Mouse (Mus musculus): ENCODE data around the gene Zfp972.
"Not testable (repeated sequence)": the region's sequence is repeated elsewhere in the genome, so short reads cannot be mapped to it uniquely, and the experiment has no call there.

The Zfp972 gene

GRCm38 (mm10) chr2:177925563-177926103 is at the start of gene Zfp972:
Gene Zfp972 (minus strand): TSS chr2:177925613.
- DNase-seq (ENCODE audit: low read depth, low spot score), result peak; percentile 2

DNA sequence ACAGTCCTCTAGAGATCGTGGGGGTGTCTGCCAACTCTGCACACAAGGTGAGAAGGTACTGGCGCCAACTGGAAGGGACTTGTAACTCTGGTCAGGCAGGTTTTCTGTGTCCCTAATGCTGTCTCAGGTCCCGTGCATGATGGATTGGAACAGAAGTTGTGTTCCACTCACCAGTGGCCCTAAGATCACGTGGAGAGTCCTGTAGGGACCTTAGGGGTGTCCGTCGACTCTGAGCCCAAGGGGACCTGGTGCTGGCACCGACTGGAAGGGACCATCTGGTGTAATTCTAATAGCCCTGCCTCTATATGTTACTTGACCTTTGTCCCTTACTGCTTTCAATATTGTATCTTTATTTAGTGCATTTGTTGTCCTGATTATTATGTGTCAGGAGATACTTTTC is 49.4 kb upstream of the Zfp972 start:
- DNase-seq (ENCODE audit: low read depth, low spot score), result not testable (repeated sequence)

GRCm38 (mm10) chr2:177957145-177957544 is 31.7 kb upstream of the Zfp972 start, which contains the start of gene Gm14326:
Gene Gm14326 (minus strand): TSS chr2:177957297.
- DNase-seq (ENCODE audit: low read depth, low spot score), result peak; percentile 42

GRCm38 (mm10) chr2:177956734-177957133 is 31.3 kb upstream of the Zfp972 start:
- peak; percentile 1 for DNase-seq (ENCODE audit: low read depth, low spot score)

- not testable (repeated sequence) for DNase-seq (ENCODE audit: low read depth, low spot score)
These were observed 22.1 kb downstream of the Zfp972 start for GRCm38 (mm10) chr2:177903276-177903675.

DNA sequence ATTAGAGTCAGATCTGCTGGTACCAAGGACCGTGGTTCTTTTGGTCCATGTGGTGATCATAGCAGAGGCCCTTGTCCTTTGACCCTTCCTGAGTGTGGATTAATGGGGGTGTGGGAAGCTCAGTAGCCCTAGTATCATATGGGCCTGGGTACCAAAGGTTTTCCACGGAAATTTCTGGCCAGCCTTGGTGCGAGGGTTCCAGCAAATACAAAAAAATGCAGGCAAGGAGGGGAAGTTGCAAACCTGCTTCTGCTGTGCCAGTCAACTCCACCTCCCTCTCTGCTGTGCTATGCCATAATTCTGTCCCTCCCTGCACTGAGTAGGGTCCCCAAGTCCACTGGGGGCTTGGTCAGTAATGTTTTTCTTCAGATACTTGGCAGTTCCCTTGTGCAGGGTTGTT is 27.2 kb downstream of the Zfp972 start:
- not testable (repeated sequence) for DNase-seq (ENCODE audit: low read depth, low spot score)

DNA sequence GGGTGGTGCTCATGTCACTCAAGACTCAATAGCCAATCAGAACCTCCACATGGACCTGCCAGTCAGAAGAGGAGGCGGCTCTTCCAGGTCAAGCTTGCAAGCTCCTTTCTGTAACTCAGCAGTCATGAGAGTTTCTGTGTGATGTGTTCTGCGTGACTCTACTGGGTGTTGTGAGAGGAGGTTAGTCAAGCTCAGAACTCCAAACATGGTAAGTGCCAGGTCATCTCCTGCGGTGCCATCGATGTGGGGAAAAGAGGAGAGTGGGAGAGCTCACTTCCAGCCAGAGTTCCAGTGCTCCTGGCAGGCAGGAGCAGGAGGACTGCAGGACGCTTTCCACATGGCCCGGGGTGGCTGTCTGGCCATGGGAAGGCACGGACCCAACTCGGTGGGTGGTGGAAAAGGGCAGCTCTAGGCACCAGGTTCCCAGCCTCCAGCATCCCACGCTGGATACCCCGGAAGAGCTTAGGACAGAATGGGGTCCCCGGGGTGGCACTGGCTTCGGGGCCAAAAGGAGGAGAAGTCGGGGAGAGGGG is 28.3 kb downstream of the Zfp972 start, which contains the start of gene Gm14327:
Gene Gm14327 (plus strand): TSS at position 51 of the 533 bp plus-strand sequence.
- not testable (repeated sequence) for DNase-seq (ENCODE audit: low read depth, low spot score)

- not testable (repeated sequence) for DNase-seq (ENCODE audit: low read depth, low spot score)
These were observed 37.7 kb downstream of the Zfp972 start for GRCm38 (mm10) chr2:177887743-177888142.

DNA sequence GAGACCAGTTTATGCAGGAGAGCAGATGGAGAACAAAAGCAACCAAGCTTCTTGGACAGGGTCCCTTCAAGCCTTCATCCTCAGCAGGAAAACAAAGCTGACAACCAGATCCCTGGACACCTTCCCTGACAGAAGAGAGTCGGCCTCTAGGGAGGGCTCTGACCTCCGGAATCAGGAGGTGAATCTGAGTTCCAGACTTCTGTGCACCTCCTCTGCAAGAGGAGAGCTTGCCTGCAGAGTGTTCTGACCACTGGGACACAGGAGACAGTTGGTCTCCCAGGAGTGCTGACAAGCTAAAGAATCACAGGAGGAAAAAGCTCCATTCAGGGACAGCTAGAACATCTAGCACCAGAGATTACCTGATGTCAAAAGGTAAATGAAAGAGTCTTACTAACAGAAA is 63.2 kb downstream of the Zfp972 start:
- DNase-seq (ENCODE audit: low read depth, low spot score), result not testable (repeated sequence)

All from CD4-positive helper T cell, adult 2 months (primary cell).